Mouse (Mus musculus) bone marrow, adult 2 months (tissue): ENCODE measurements around the gene Papss1.

Experiments
- CTCF ChIP-seq: fragments of 200-500 bp; IDR thresholded peaks from 2 replicates; pipeline ENCODE4 v1.5.1; 2011; ENCODE audit warnings: low read length, control low read depth; ENCODE audit not compliant: control insufficient read depth, insufficient read depth
- POLR2A ChIP-seq: fragments of 200-500 bp; IDR thresholded peaks from 2 replicates; pipeline ENCODE4 v1.6.1; 2011; ENCODE audit warnings: low read depth, mild to moderate bottlenecking, control low read depth, low read length, borderline replicate concordance; ENCODE audit not compliant: control insufficient read depth

GRCm38 (mm10) chr3:131595546-131596245 is 31.1 kb downstream of the Papss1 start:
- TF ChIP-seq CTCF, result no peak
- no peak for TF ChIP-seq POLR2A
